Mouse (Mus musculus) hematopoietic stem cell, adult 5-6 weeks (primary cell): ENCODE results near the gene Dclk1. TPM values are rescaled to one million over a fixed set of nuclear protein-coding genes. Genes with fewer than 3 reads are reported as not detected.

Experiments used
- ATAC-seq, 2 experiments: fragments of 125-278 bp in 1 of 2; replicated peaks in 1 of 2; 2 replicates each; pipeline ENCODE4 v1.8.0; 2016 to 2017; ENCODE audit warnings: inconsistent platforms in 2 of 2, mild to moderate bottlenecking in 2 of 2, moderate number of reproducible peaks in 2 of 2, low read depth in 1 of 2, moderate TSS enrichment in 1 of 2; ENCODE audit not compliant: low FRiP score in 2 of 2, poor library complexity in 2 of 2, severe bottlenecking in 2 of 2, insufficient read depth in 1 of 2, low TSS enrichment in 1 of 2
- total RNA-seq: library from RNA; stranded (forward); fragments of 172-1452, 232-1000 nt; gene quantifications from 2 replicates; pipeline ENCODE4 v1.2.3, GENCODE M21; 2017

The Dclk1 gene
- total RNA-seq, 1 experiment from 2014 or later: not detected

DNA sequence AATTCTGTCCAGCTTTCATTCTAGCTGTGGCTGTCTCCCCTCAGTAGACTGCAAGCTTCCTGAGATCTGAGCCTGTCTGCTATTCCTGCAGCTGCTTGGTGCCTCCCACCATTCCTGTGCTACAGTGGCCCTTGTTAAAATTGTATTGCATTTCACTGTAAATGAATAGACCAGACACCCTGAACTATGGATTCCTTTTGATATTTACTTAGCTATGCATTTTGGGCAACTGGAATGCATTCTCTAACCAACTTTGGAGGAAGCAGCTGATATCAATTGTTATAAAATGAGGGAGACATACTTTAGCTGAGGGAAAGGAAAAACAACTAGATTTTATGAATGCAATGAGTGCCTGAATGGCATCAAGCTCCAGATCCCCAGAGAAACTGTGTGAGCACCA, 63.5 kb downstream of the Dclk1 start:
- ATAC-seq: no peak

- ATAC-seq: no peak
Measured at GRCm38 (mm10) chr3:55307553-55308177, 65.5 kb downstream of the Dclk1 start.

GRCm38 (mm10) chr3:55309961-55310360, 67.8 kb downstream of the Dclk1 start:
- no peak for ATAC-seq

GRCm38 (mm10) chr3:55315827-55316226, 73.7 kb downstream of the Dclk1 start:
- no peak for ATAC-seq

DNA sequence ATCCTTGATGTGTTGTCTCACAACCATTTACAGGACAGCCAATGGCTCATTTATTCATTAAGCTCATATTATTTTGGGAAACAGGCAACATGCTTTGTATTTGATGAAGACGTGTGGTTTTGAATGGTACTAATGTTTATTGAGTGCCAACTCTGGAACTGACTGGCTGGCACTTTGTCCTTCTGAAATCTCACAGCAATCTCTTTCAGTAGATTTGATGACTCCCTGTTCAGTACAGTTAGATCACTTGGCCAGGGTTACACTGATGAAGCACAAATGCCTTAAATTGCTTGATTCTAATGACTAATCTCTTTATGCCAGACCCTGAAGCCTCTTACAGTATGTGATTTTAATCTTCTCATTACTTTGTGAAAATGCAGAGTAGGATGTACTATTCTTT, 75.9 kb downstream of the Dclk1 start:
- no peak for ATAC-seq

DNA sequence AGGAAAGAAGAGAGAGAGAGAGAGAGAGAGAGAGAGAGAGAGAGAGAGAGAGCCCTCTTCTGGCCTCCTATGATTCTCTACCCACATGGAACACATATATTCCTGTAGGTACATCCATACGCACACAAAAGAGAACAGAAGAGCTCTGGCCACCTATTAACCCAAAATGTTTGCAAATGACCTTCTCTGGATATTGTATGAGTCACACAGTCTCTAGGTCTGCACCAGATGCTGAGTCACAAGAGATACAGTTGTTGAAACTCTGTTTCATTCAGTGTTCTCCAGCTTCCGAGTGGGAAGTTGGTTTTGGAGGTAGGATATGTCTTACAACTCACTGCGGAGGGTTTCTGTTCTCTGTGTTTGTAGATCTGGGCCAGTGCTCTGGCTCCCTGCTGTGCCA, 78.4 kb downstream of the Dclk1 start:
- ATAC-seq: no peak

GRCm38 (mm10) chr3:55324029-55324428, 81.9 kb downstream of the Dclk1 start:
- no peak for ATAC-seq

GRCm38 (mm10) chr3:55330496-55330895, 88.3 kb downstream of the Dclk1 start:
- ATAC-seq: no peak

GRCm38 (mm10) chr3:55331694-55332093, 89.5 kb downstream of the Dclk1 start:
- ATAC-seq: no peak

DNA sequence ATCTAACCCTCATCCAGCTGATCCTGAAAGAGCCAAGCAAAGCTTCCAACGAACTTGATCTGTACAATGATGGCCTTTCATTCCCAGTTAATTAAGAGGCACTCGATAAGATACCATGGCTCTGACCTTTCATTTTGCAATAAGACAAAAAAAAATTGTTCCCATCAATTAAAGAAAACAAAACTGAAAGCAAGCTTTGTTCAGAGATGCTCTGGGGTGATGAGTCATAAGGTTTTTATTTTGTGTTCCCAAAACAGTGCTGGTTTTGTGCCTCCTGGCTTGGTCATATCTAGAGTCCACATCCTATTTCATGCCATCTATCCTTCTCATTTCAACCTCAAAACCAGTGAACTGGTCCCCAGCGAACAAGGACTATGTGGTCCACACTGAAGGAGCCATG, 91.3 kb downstream of the Dclk1 start:
- ATAC-seq: no peak

GRCm38 (mm10) chr3:55336895-55337294, 94.7 kb downstream of the Dclk1 start:
- no peak for ATAC-seq

GRCm38 (mm10) chr3:55337671-55338070, 95.5 kb downstream of the Dclk1 start:
- ATAC-seq: no peak

DNA sequence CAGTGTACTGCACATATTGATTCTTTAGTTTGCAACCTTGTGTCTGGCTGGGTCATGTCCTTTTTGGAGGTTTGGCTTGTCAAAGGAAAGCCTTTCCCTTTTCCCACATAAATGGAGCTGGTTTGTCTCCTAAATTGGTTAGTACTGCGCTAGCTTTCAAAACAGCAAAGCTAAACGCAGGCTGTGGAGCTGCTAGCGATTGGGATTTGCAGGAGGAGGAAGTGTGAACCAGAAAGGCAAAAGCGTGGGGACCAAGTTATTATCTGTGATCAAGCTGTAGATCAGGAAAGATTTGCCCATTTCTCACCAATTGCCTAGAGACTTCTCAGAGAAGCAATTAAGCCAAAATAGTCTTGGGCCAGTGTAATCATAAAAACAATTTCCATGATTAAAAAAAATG, 100.3 kb downstream of the Dclk1 start:
- no peak for ATAC-seq

- ATAC-seq: no peak
Measured at GRCm38 (mm10) chr3:55347371-55348025, 105.3 kb downstream of the Dclk1 start.

GRCm38 (mm10) chr3:55348026-55348390, 105.8 kb downstream of the Dclk1 start:
- ATAC-seq: no peak

GRCm38 (mm10) chr3:55350194-55350593, 108.0 kb downstream of the Dclk1 start:
- ATAC-seq: no peak

DNA sequence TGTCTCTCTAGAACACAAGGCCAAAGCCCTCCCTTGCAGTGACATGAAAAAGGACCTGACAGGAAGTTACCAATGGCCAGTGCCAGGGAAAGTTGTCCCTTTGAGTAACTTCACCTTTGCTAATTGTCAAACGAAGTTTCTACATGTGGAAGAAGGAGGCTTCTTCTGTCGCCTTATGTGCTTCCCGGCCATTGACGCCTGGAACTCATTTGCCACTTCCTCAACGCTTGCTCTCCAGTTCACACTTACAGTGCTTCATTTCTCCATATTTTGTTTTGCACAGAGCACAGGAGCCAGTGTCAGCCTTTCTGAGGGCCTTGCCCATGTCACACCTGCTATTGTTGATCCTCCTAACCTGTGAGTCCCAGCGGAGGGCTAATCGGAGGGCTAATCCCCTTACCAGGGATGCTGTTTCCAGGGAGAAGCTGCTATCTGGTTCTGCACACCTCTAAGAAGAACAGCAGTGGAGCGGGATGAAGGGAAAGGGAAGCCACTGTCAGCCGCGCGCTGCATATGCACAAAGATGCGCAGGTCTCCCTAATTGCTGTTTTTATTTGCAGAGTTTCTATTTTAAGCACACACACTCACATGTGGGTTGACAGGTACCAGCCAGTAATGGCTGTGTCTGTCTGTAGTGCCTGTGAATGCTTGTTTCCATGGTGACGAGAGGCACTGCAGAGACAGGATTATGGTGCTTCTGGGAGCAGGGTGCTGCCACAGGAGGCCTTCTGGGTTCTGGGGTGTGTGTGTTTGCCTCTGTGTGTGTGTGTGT, 109.3 kb downstream of the Dclk1 start:
- ATAC-seq: no peak

DNA sequence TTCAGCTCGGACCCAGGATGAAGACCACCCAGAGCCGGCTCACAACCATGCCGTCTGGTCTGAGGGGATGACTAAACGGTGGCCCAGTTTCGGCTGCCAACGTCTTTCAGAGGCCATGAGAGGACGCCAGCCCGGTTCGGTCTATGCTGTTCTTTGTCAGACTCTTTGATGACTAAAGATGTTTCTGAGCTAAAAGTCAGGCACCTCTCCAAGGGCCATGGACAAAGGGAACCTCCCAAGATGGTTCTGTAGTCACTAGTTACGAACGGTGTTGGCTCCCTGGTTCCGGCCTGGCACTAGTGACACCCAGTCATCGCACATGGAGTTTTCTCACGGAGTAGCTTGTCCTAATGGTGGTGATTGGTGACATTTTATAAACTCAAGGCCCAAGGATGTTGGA, 110.4 kb downstream of the Dclk1 start:
- ATAC-seq: no peak

- ATAC-seq: no peak
Measured at GRCm38 (mm10) chr3:55353169-55353568, 111.0 kb downstream of the Dclk1 start.
